Mouse (Mus musculus) forebrain, embryonic 10.5 days (tissue): ENCODE data around the gene Esr2. TPM values are rescaled to one million over a fixed set of nuclear protein-coding genes. Genes with fewer than 3 reads are reported as not detected.
A peak's percentile ranks its signal among the peaks of the same experiment; 100 is the strongest.
"Not testable (repeated sequence)": the region's sequence is repeated elsewhere in the genome, so short reads cannot be mapped to it uniquely, and the experiment has no call there.

Experiments
- DNase-seq: peaks from one replicate; pipeline ENCODE4 v3.0.0-alpha.2; 2017; ENCODE audit warnings: low spot score; ENCODE audit errors: extremely low spot score
- H3K27ac ChIP-seq: fragments of 300-500 bp; sonication (generic); 2 replicates; pipeline ENCODE4 v1.5.1; 2016; ENCODE audit warnings: mild to moderate bottlenecking
- H3K27me3 ChIP-seq: fragments of 300-500 bp; sonication (generic); 2 replicates; pipeline ENCODE4 v1.6.1; 2016; ENCODE audit warnings: mild to moderate bottlenecking; ENCODE audit not compliant: poor library complexity, severe bottlenecking
- H3K36me3 ChIP-seq: fragments of 300-500 bp; sonication (generic); replicated peaks from 2 replicates; pipeline ENCODE4 v1.6.1; 2016; ENCODE audit warnings: mild to moderate bottlenecking, moderate library complexity
- H3K4me1 ChIP-seq: fragments of 300-500 bp; sonication (generic); 2 replicates; pipeline ENCODE4 v1.6.1; 2016
- H3K4me3 ChIP-seq: fragments of 300-500 bp; sonication (generic); 2 replicates; pipeline ENCODE4 v1.5.1; 2016; ENCODE audit warnings: mild to moderate bottlenecking, moderate library complexity
- H3K9me3 ChIP-seq: fragments of 300-500 bp; sonication (generic); 2 replicates; pipeline ENCODE4 v1.6.1; 2016; ENCODE audit warnings: mild to moderate bottlenecking, moderate library complexity
- WGBS: fragments of 180-500 bp; shearing (Covaris S2); methylation state at CpG from one replicate; pipeline ENCODE4 v1.1.7; 2016; 5-methylcytosine and 5-hydroxymethylcytosine counted together
- polyA plus RNA-seq: library from polyadenylated mRNA; unstranded; fragments of >200 nt; fragmentation: Nextera tagmentation; extraction: Ambion mirVana; gene quantifications from 2 replicates; pipeline ENCODE4 v1.2.1, GENCODE M21; 2016

Esr2 gene
- polyA plus RNA-seq, 1 experiment from 2014 or later, result 0.47 TPM

DNA sequence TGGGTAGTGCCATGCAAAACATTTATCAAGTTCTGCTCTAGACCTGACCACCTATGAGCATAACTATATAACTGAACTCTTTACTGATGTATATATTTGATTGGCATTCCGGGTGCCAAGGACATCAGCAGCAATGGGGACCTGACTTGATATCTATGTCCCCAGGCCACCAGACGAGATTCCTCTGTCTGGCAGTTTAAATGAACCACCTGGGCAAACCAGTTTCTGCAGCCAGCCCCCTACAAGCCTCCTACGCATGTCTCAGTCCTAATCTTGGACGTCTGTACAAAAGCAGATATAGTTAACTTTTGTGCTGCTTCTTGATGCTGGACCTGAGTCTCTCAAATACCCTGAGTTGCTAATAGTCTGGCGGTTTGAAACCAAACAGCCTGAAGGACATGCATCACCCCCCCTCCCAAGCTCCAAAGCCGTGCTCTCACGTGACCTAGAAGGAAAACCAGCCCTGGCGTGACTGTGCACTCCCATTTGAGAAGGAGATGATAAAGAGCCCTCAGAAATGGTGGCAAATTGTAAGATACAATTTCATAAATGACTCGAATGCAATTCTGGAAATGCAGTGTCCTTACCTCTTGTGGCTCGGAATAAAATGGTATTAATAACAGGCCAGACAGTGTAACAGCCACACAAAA lies 8.2 kb upstream of the Esr2 start:
- no peak for DNase-seq
- 80% methylated on average over 10 of the region's 10 CpGs for WGBS
- Histone ChIP-seq H3K9me3 (no peaks in the 10 kb centered on the region), H3K4me3 (no peak overlapping the region), H3K27ac (no peak overlapping the region), H3K36me3 (no peaks in the 10 kb centered on the region), H3K4me1 (no peaks in the 10 kb centered on the region), H3K27me3 (no peaks in the 10 kb centered on the region)

DNA sequence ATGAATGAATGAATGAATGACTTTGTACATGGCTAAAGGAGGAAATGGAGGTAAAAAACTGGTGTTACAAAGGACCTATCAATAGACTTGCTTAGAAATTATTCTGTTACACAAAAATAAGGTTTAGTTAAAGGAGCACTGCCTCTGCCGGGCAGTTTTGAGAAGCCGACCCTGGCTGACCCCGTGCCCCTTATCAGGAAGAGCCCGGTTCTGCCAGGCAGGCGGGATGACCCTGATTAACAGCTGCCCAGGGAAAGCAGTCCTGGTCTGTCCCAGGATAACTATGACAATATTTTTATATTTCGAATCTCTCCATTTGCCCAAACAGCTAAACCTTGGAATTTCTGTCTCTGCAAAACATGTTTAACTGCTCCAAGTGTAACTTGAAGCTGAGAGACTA lies 7.2 kb upstream of the Esr2 start:
- WGBS, result 74% methylated on average over 6 of the region's 6 CpGs
- Histone ChIP-seq H3K4me1 (no peaks in the 10 kb centered on the region), H3K36me3 (no peaks in the 10 kb centered on the region), H3K27ac (no peak overlapping the region), H3K4me3 (no peak overlapping the region), H3K9me3 (no peaks in the 10 kb centered on the region), H3K27me3 (no peaks in the 10 kb centered on the region)
- DNase-seq, result no peak

DNA sequence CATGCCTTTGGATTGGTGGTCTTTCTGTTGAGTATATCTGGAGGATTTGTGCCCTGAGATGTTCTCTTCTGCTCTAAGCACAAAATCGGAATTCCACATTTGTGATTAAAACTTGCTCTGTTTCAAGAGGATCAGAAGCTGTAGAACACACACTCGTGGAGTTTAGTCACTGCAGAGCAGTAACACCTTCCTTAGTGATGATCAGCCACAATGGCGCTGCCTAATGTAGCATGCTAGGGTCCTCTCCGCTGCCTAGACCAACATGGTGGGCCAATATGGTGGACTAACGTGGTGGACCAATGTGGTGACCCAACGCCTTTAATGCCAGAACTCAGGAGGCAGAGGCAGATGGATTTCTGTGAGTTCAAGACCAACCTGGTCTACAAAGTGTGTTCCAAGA lies 5.8 kb upstream of the Esr2 start:
- Histone ChIP-seq H3K4me1 (no peaks in the 10 kb centered on the region), H3K36me3 (no peaks in the 10 kb centered on the region), H3K4me3 (no peak overlapping the region), H3K9me3 (no peaks in the 10 kb centered on the region), H3K27ac (no peak overlapping the region), H3K27me3 (no peaks in the 10 kb centered on the region)
- DNase-seq, result no peak
- WGBS, result 89% methylated on average over 6 of the region's 6 CpGs

DNA sequence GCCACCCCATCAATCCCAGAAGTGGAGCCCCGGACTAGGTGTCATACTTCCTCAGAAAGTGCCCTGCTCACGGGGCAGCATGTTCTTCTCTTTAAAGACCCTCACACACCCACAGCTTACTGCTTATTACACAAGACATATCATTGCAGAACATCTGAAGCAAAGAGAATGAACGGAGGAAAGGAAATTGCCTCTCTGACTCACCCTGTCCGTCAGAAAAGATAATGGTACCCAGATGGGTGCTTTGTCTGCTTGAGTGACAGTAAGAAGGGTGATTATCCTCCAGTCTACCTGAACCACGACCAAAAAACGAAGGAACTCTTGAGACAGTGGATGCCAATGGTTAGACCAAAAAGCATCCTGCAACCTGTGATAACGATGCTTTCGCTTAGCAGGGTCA lies 4.4 kb upstream of the Esr2 start:
- Histone ChIP-seq H3K27me3 (peaks cover 11% of the 10 kb centered on the region), H3K36me3 (no peaks in the 10 kb centered on the region), H3K27ac (no peak overlapping the region), H3K4me1 (peaks cover 9% of the 10 kb centered on the region), H3K9me3 (no peaks in the 10 kb centered on the region), H3K4me3 (no peak overlapping the region)
- no peak for DNase-seq
- WGBS, result 67% methylated on average over 8 of the region's 8 CpGs

DNA sequence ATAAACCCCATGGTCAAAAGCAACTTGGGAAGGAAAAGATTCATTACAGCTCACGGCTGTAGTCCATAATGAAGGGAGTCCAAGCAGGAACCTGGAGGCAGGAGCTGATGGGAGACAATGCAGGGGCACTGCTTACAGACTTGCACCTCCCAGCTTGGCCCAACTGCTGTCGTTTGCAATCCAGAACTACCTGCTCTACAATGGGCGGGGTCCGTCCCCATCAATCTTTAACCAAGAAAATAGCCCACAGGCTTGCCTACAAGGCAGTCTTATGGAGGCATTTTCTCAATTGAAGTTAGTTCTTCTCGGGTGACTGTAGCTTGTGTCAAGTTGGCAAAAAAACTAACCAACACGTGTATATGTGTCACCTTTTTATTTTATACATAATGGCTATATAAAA lies 3.4 kb upstream of the Esr2 start:
- WGBS, result 84% methylated on average over 6 of the region's 6 CpGs

DNA sequence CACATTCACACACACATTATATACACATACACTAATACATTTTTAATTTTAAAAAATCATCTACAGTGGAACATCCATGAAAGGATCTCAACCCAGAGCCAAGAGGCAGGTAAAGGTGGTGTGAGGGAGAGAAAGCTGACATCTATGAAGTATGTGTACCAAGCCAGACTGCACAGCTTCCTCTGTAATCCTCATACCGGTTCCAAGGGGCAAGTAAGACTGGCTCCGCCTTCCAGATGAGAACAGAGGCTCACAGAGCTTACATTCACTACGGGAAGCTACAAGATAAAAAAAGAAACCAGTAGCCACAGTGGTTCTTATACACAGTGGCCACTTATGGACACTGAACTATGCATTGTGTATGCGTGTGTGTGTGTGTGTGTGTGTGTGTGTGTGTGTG lies 2.5 kb upstream of the Esr2 start:
- no peak for DNase-seq
- WGBS, result 70% methylated on average over 4 of the region's 4 CpGs
- no peaks in the 10 kb centered on the region for H3K36me3 ChIP-seq

More for the DNA sequence above, 3.4 kb upstream of the Esr2 start:
- Histone ChIP-seq H3K27me3 (peaks cover 21% of the 10 kb centered on the region), H3K36me3 (no peaks in the 10 kb centered on the region), H3K4me1 (peaks cover 9% of the 10 kb centered on the region), H3K27ac (no peak overlapping the region), H3K9me3 (no peaks in the 10 kb centered on the region), H3K4me3 (no peak overlapping the region)
- DNase-seq, result peak; percentile 11

DNA sequence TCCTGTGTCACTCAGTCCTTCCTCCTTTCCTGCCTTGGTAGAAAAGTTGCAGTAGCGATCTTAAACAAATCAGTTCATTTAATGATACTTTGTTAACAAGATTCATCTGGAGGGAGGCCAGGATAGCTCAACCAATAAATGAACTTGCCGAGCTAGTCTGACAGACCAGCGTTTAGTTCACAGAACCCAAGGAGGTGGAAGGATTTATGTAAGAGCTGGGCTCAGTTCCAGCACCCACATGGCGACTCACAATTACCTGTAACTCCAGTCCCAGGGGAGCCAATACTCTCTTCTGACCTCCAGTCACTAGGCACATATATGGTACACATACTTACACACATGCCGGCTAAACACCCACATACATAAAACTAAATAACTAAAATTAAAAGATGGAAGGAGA lies 2.0 kb upstream of the Esr2 start:
- Histone ChIP-seq H3K27me3 (peaks cover 33% of the 10 kb centered on the region), H3K9me3 (no peaks in the 10 kb centered on the region), H3K4me3 (no peak overlapping the region), H3K36me3 (no peaks in the 10 kb centered on the region), H3K27ac (no peak overlapping the region), H3K4me1 (peaks cover 9% of the 10 kb centered on the region)
- WGBS, result 87% methylated on average over 5 of the region's 5 CpGs
- DNase-seq, result no peak

More for the DNA sequence above, 2.5 kb upstream of the Esr2 start:
- H3K4me1 ChIP-seq, result peaks cover 9% of the 10 kb centered on the region
- no peak overlapping the region for H3K27ac ChIP-seq
- H3K9me3 ChIP-seq, result no peaks in the 10 kb centered on the region
- H3K4me3 ChIP-seq, result no peak overlapping the region
- H3K27me3 ChIP-seq, result peaks cover 30% of the 10 kb centered on the region

DNA sequence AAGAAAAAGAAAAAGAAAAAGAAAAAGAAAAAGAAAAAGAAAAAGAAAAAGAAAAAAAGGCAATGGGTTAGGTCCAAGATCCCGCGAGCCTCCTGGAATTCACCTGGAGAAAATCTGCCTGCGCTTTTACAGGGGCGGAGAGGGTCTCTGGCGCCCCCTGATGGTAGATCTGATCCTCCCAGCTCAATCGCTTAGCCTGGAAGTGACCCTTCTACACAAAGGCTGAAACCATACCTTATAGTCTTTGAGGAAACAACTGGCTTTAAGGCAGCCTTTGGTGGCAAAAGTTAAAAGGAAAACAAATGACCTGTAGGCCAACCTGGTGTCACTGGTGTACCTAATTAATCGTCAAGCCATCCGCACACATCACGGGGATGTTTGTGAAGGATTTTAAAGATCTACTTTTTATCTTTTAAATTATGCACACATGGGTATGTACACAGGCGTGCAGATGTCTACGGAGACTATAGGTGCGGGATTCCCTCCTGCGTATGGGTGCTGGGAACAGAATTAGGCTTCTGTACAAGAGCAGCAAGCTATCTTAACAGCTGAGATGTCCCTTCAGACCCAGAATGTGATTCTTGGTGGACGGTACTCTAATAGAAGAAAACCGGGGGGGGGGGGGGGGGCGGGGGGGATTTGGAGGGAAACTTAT lies 932 bp upstream of the Esr2 start:
- WGBS, result 43% methylated on average over 16 of the region's 16 CpGs
- no peak overlapping the region for H3K27ac ChIP-seq
- H3K9me3 ChIP-seq, result no peaks in the 10 kb centered on the region
- H3K4me1 ChIP-seq, result peaks cover 9% of the 10 kb centered on the region
- peaks cover 33% of the 10 kb centered on the region for H3K27me3 ChIP-seq
- peak overlapping the region; percentile 58 for H3K4me3 ChIP-seq
- DNase-seq, result peak; percentile 77
- H3K36me3 ChIP-seq, result no peaks in the 10 kb centered on the region

DNA sequence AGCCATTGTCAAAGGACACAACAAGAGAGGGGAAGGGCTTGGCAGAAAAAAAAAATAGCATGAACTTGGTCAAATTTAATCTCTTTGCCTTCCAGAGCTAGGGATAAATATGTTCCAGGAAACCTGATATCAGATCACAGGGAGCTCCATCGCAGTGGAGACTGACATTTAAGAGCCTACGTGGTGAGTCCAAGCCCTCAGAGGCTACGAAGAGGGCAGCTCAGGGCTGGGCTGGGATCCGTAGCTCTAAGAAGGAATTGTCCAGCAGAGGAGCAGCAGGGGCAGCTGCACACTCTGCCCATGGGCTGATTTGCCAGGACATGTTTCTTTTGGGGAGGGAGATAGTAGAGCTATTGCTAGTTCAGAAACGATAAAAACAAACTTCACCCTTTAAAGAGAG lies 11.4 kb downstream of the Esr2 start:
- no peaks in the 10 kb centered on the region for H3K36me3 ChIP-seq
- no peak overlapping the region for H3K27ac ChIP-seq
- no peaks in the 10 kb centered on the region for H3K27me3 ChIP-seq
- no peak overlapping the region for H3K4me3 ChIP-seq
- DNase-seq, result no peak
- 64% methylated on average over 5 of the region's 5 CpGs for WGBS
- no peaks in the 10 kb centered on the region for H3K9me3 ChIP-seq
- H3K4me1 ChIP-seq, result no peaks in the 10 kb centered on the region

DNA sequence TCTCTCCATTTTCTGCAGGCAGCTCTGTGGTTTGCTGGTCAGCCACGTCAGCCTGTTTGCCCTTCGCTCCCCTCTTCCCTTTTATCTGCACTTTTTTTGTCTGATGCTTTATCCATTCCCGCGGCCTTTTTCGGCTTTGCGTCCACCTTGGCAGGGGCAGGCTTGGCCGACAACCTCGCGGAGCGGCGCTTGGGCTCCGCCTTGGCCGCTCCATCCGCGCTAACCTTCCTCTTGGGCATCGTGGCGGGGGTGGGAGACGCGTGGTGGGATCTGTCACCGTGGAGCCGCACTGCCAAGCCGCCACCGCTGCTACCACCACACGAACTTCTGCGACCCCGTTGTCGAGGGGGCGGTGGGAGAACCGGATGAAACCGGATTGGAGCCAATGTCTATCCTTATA lies 24.7 kb downstream of the Esr2 start:
- not testable (repeated sequence) for DNase-seq

DNA sequence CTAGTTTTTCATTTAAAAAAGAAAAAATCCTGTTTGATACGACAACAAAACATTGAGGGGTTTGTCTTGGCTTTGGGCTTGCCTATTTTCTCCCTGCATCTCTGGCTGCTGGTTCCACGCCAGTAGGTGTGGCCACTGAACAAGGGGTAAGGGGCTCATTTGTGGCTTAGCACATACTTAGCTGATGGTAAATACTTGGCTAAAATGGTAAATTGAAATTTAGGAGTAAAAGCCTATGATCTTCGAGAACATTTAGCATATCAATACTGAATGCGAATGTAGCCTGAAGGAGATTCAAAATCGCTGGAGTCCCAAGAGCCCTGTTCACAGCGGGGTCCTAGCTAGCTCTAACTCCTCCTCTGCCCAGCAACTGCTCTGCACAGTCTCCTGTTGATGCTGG lies 40.4 kb downstream of the Esr2 start:
- no peak overlapping the region for H3K27ac ChIP-seq
- no peaks in the 10 kb centered on the region for H3K4me1 ChIP-seq
- no peak for DNase-seq
- no peaks in the 10 kb centered on the region for H3K36me3 ChIP-seq
- H3K4me3 ChIP-seq, result no peak overlapping the region
- WGBS, result 43% methylated on average over 6 of the region's 6 CpGs
- H3K9me3 ChIP-seq, result no peaks in the 10 kb centered on the region
- H3K27me3 ChIP-seq, result no peaks in the 10 kb centered on the region

More for the DNA sequence above, 24.7 kb downstream of the Esr2 start:
- H3K4me3 ChIP-seq, result peak overlapping the region; percentile 44
- H3K27ac ChIP-seq, result peak overlapping the region; percentile 26; the same call in 1 of the 2 replicates
- WGBS, result 14% methylated on average over 30 of the region's 30 CpGs
- not testable (repeated sequence) for H3K4me1 ChIP-seq, H3K36me3 ChIP-seq, H3K9me3 ChIP-seq
- peaks cover 35% of the 10 kb centered on the region for H3K27me3 ChIP-seq

DNA sequence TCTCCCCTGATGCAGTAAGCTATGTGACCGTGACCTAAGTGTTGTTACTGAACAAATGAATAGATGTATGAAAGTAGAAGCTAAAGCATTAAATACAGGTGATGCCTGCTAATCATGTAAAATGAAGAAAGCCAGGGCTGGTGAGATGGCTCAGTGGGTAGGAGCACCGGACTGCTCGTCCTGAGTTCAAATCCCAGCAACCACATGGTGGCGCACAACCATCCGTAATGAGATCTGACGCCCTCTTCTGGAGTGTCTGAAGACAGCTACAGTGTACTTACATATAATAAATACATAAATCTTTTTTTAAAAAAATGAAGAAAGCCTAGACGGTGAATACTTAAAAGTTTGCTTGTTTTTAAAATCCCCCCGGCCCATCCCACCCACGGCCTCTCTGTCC lies 44.0 kb downstream of the Esr2 start:
- not testable (repeated sequence) for DNase-seq, H3K9me3 ChIP-seq, H3K4me3 ChIP-seq, H3K27ac ChIP-seq, H3K36me3 ChIP-seq, H3K27me3 ChIP-seq, H3K4me1 ChIP-seq
- WGBS, result 87% methylated on average over 9 of the region's 9 CpGs

DNA sequence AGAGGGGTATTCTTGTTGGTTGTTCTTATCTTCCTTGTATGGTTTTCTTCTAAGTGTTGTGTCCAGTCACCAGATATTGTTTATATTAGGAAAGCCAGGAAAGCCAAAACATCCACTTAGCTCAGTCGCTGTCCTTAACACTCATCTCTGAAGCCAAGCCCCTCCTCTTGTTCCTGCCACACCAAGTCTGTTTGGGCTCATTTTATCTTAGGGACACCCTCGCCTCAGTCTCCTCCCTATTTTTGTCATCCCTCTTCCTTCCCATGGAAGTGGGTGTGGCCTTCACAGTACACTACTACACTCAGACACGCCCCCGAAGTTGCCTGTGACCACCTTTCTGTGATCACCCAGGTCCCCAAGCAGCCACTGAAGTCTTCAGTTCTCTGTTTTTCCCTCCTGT lies 44.5 kb downstream of the Esr2 start:
- DNase-seq, result no peak
- H3K27ac ChIP-seq, result no peak overlapping the region
- no peaks in the 10 kb centered on the region for H3K27me3 ChIP-seq
- peaks cover 3% of the 10 kb centered on the region; the same call in 1 of the 2 replicates for H3K4me1 ChIP-seq
- no peak overlapping the region for H3K4me3 ChIP-seq
- 84% methylated on average over 4 of the region's 4 CpGs for WGBS
- H3K36me3 ChIP-seq, result no peaks in the 10 kb centered on the region
- H3K9me3 ChIP-seq, result no peaks in the 10 kb centered on the region
